Mouse (Mus musculus): ENCODE measurements around the gene Sp100. TPM values are rescaled to one million over a fixed set of nuclear protein-coding genes. Genes with fewer than 3 reads are reported as not detected.

Sp100 gene
- total and polyA plus RNA-seq, 2 experiments from 2014 or later: 1.1 to 2.2 TPM

DNA sequence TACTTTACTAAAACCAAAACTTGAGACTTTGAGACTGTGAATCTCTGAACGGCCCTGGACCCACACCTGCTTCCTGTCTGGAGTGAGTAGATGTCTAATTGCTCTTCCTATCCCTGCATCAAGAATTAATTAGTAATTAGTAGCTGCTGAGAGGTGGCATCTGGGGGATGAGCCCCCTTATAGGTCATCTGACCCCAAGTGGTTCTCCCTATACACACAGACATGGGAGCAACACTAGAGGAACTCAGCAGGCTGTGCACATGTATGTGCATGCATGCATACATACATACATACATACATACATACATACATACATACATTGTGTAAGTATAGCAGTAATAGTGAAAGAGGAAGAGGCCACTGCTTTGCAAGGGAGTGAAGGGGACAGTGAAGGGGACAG lies 84.7 kb downstream of the Sp100 start:
- no peaks in the 10 kb centered on the region for H3K27me3 ChIP-seq (ENCODE audit: insufficient read depth, low read length)

DNA sequence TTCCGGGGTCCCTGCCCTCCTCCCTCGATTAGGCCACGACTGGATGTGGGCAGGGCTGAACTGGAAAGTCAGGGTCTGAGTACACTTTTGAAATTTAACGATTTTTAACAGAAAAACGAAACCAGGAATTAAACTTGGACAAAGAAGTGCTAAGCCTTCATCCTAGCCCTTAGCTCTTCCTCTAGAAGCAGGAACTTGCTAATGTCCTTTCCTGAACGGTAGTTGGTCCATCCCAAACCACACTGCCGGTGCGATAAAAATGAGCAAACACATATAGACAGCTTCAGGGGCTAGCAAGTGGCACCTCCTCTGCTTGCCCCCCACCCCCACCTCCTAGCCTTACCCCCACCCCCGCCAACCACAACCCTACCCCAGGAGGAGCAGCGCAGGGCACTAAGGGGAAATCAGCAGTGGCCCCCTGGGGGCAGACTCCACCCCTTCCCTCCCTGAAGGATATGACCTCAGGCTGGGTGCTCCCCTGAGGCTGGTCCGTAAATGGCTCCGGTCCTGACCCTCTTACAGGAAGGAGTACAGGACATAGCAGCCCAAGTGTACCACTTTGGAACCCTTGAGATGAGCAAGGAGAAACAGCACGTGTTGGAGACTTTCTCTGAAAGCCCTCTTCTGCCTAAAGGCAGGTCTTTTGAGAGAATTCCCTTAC lies 85.8 kb downstream of the Sp100 start:
- Histone ChIP-seq H3K27me3 (ENCODE audit: insufficient read depth, low read length) (no peaks in the 10 kb centered on the region), H3K4me2 (ENCODE audit: low read depth, low read length, poor library complexity, severe bottlenecking) (no peak overlapping the region), H3K27ac (ENCODE audit: low read depth, low read length) (no peak overlapping the region), H3K9ac (replicated peaks; ENCODE audit: low read length, poor library complexity, severe bottlenecking) (no peak overlapping the region), H3K36me3 (ENCODE audit: insufficient read depth, low read length) (no peaks in the 10 kb centered on the region), H3K9me3 (ENCODE audit: low read length) (no peaks in the 10 kb centered on the region), H3K4me3 (ENCODE audit: low read depth, low read length) (no peak overlapping the region), H3K4me1 (ENCODE audit: insufficient read depth, low read length) (no peaks in the 10 kb centered on the region)
- ATAC-seq (ENCODE audit: low FRiP score) (no peak; the same call in 1 of the 2 replicates), DNase-seq (ENCODE audit: low spot score) (no peak)
- WGBS: 76% methylated on average over 13 of the region's 13 CpGs
- no peak for TF ChIP-seq CTCF (IDR thresholded peaks at IDR 0.05)

More for the DNA sequence above, 84.7 kb downstream of the Sp100 start:
- no peaks in the 10 kb centered on the region for H3K36me3 ChIP-seq (ENCODE audit: insufficient read depth, low read length)
- H3K4me2 ChIP-seq (ENCODE audit: low read depth, low read length, poor library complexity, severe bottlenecking): no peak overlapping the region
- no peaks in the 10 kb centered on the region for H3K4me1 ChIP-seq (ENCODE audit: insufficient read depth, low read length)
- 84% methylated on average over 1 of the region's 1 CpGs for WGBS
- DNase-seq (ENCODE audit: low spot score) (no peak), ATAC-seq (ENCODE audit: low FRiP score) (no peak)
- H3K27ac ChIP-seq (ENCODE audit: low read depth, low read length): no peak overlapping the region
- no peak overlapping the region for H3K9ac ChIP-seq (replicated peaks; ENCODE audit: low read length, poor library complexity, severe bottlenecking)
- no peak overlapping the region for H3K4me3 ChIP-seq (ENCODE audit: low read depth, low read length)
- H3K9me3 ChIP-seq (ENCODE audit: low read length): no peaks in the 10 kb centered on the region
- no peak for TF ChIP-seq CTCF (IDR thresholded peaks at IDR 0.05)

DNA sequence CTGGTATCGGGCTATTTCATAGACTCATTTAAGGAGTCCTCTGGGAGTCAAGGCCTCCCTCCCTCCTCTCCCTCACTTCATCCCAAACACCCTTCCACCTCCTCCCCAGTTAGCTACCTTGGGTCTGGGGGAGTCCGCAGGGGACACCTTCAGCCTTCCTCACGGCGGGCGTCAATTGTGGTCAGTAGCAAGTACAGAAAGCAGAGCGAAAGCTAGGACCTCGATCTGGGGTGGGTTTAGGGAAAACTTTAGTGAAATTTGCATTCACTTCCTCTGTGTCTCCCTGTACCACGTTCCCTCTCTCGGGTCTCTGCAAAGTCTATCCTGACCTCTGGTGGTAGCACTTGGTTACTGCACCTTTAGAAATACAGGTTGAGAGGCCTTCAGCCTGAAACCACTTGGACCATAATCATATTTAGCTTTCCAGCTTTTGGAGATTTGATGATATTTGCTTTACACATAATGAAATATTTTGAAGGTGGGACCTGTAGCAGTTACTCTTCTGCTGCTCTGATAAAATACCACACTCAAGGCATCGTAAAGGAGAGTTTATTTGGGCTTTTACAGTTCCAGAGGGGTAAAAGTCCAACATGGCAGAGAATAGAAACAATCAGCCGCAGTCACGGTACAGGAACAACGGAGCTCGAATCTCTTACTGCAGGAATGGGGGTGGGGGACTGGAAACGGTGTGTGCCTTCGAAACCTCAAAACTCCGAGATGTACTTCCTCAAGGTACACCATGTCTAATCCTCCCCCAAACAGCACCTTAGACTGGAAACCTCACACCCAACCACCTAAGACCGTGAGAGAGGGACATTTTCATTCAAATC lies 86.8 kb downstream of the Sp100 start:
- Histone ChIP-seq H3K4me1 (ENCODE audit: insufficient read depth, low read length) (no peaks in the 10 kb centered on the region), H3K4me3 (ENCODE audit: low read depth, low read length) (peak overlapping the region; percentile 7; the same call in 1 of the 2 replicates), H3K27ac (ENCODE audit: low read depth, low read length) (no peak overlapping the region), H3K4me2 (ENCODE audit: low read depth, low read length, poor library complexity, severe bottlenecking) (peak overlapping the region; percentile 33), H3K9me3 (ENCODE audit: low read length) (no peaks in the 10 kb centered on the region), H3K27me3 (ENCODE audit: insufficient read depth, low read length) (no peaks in the 10 kb centered on the region), H3K36me3 (ENCODE audit: insufficient read depth, low read length) (no peaks in the 10 kb centered on the region), H3K9ac (replicated peaks; ENCODE audit: low read length, poor library complexity, severe bottlenecking) (no peak overlapping the region)
- DNase-seq (ENCODE audit: low spot score) (peak; percentile 80), ATAC-seq (ENCODE audit: low FRiP score) (peak; percentile 67; the same call in 1 of the 2 replicates)
- peak; percentile 96 for TF ChIP-seq CTCF (IDR thresholded peaks at IDR 0.05)
- WGBS: 35% methylated on average over 18 of the region's 18 CpGs

DNA sequence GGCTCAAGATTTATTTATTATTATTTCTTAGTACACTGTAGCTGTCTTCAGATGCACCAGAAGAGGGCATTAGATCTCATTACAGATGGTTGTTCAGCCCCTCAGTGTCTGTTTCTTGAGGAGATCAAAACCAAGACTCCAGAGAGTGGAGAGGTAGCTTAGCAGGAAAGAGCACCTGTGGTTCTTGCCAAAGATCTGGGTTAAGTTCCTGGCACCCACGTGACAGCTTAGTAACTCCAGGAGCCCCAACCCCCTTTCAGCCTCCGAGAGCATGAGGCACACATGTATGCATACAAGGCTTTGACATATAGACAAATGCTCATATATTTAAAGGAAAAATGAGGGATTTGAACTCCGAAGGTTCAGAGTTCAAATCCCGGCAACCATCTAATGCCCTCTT lies 89.2 kb downstream of the Sp100 start:
- no peaks in the 10 kb centered on the region for H3K4me1 ChIP-seq (ENCODE audit: insufficient read depth, low read length)
- no peak for TF ChIP-seq CTCF (IDR thresholded peaks at IDR 0.05)
- H3K4me2 ChIP-seq (ENCODE audit: low read depth, low read length, poor library complexity, severe bottlenecking): no peak overlapping the region
- 98% methylated on average over 4 of the region's 4 CpGs for WGBS
- no peaks in the 10 kb centered on the region for H3K9me3 ChIP-seq (ENCODE audit: low read length)
- no peaks in the 10 kb centered on the region for H3K27me3 ChIP-seq (ENCODE audit: insufficient read depth, low read length)
- no peak overlapping the region for H3K9ac ChIP-seq (replicated peaks; ENCODE audit: low read length, poor library complexity, severe bottlenecking)
- no peak overlapping the region for H3K27ac ChIP-seq (ENCODE audit: low read depth, low read length)
- DNase-seq (ENCODE audit: low spot score): no peak
- no peaks in the 10 kb centered on the region for H3K36me3 ChIP-seq (ENCODE audit: insufficient read depth, low read length)
- H3K4me3 ChIP-seq (ENCODE audit: low read depth, low read length): no peak overlapping the region
- ATAC-seq (ENCODE audit: low FRiP score): no peak

DNA sequence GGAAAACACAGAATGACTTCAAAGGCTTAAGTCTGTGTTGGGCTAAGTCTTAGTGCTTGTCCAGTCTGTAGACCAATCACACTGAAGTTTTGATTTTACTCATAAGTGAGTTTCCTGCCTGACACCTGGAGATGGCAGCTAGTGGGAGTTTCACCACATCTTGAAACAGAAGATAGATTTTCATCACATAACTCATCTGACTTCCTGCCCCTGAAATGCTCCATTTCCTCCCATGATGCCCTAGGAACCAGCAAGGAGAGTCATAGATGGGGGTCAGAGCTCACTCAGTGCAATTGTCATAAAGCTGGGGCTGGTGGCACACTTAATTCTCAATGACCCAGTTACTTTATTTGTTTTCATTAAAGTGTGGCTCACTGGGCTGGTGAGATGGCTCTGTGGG lies 90.0 kb downstream of the Sp100 start:
- no peaks in the 10 kb centered on the region for H3K4me1 ChIP-seq (ENCODE audit: insufficient read depth, low read length)
- H3K4me2 ChIP-seq (ENCODE audit: low read depth, low read length, poor library complexity, severe bottlenecking): no peak overlapping the region
- H3K4me3 ChIP-seq (ENCODE audit: low read depth, low read length): no peak overlapping the region
- TF ChIP-seq CTCF (IDR thresholded peaks at IDR 0.05): no peak
- no peaks in the 10 kb centered on the region for H3K36me3 ChIP-seq (ENCODE audit: insufficient read depth, low read length)
- DNase-seq (ENCODE audit: low spot score) (no peak), ATAC-seq (ENCODE audit: low FRiP score) (no peak)
- no peaks in the 10 kb centered on the region for H3K9me3 ChIP-seq (ENCODE audit: low read length)
- H3K27ac ChIP-seq (ENCODE audit: low read depth, low read length): no peak overlapping the region
- H3K27me3 ChIP-seq (ENCODE audit: insufficient read depth, low read length): no peaks in the 10 kb centered on the region
- H3K9ac ChIP-seq (replicated peaks; ENCODE audit: low read length, poor library complexity, severe bottlenecking): no peak overlapping the region

DNA sequence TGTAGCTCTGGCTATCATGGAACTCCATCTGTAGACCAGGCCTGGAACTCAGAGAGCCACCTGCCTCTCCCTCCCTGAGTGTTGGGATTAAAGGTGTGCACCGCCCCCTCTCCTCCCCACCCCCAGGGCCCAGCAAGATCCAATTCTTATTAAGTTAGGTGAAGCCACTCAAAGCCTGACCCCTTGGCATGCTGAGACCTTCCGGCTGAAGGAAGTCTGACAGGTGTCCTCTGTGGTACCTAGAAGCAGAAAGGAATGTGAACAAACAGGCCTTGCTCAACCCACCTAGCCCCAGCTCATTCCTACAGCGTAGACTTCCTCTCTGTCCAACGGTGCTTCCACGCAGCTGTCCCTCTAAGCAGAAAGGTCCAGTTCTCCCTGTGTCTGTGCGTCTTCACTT lies 91.1 kb downstream of the Sp100 start:
- DNase-seq (ENCODE audit: low spot score) (no peak), ATAC-seq (ENCODE audit: low FRiP score) (no peak)
- no peak for TF ChIP-seq CTCF (IDR thresholded peaks at IDR 0.05)
- H3K36me3 ChIP-seq (ENCODE audit: insufficient read depth, low read length): no peaks in the 10 kb centered on the region
- H3K9ac ChIP-seq (replicated peaks; ENCODE audit: low read length, poor library complexity, severe bottlenecking): no peak overlapping the region
- H3K4me1 ChIP-seq (ENCODE audit: insufficient read depth, low read length): no peaks in the 10 kb centered on the region
- no peaks in the 10 kb centered on the region for H3K27me3 ChIP-seq (ENCODE audit: insufficient read depth, low read length)
- no peak overlapping the region for H3K4me2 ChIP-seq (ENCODE audit: low read depth, low read length, poor library complexity, severe bottlenecking)
- H3K4me3 ChIP-seq (ENCODE audit: low read depth, low read length): no peak overlapping the region
- WGBS: 88% methylated on average over 6 of the region's 6 CpGs
- H3K9me3 ChIP-seq (ENCODE audit: low read length): no peaks in the 10 kb centered on the region
- no peak overlapping the region for H3K27ac ChIP-seq (ENCODE audit: low read depth, low read length)
